Mouse (Mus musculus): ENCODE measurements at regions not wholly inside any gene's neighbourhood (a gene's known extent, or its start where the extent isn't known, plus 50 kb on each side); places are given as distances from the start of the nearest gene placed in this dataset.
"Not testable (repeated sequence)": the region's sequence is repeated elsewhere in the genome, so short reads cannot be mapped to it uniquely, and the experiment has no call there.

DNA sequence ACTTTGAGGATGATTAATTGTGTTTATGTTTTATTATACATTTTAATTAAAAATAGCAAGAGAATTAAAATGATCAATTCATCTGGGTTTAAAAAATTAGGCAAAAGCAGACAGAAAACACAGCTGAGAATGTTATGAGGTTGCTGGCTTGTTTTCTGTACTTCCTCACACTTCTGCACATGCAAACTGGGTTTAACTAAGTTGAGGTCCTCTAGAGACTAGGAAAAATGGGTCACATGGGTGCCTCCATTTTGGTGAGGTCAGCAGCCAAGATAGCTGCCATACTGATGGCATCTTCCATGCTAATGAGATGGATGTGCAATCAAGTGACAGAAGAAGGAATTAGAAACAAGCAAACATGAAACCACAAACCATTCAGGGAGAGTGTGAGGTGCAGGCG is 64.7 kb upstream of the Gm5150 start:
- ATAC-seq (ENCODE audit: low FRiP score): no peak
- H3K27me3 ChIP-seq (ENCODE audit: control insufficient read depth, insufficient read depth, low read length): no peaks in the 10 kb centered on the region
- no peaks in the 10 kb centered on the region for H3K4me1 ChIP-seq (replicated peaks; ENCODE audit: control insufficient read depth, insufficient read depth, low read length)
- H3K36me3 ChIP-seq (replicated peaks; ENCODE audit: control insufficient read depth, insufficient read depth): no peaks in the 10 kb centered on the region
- H3K9me3 ChIP-seq (ENCODE audit: control insufficient read depth, low read length): no peaks in the 10 kb centered on the region
- no peak overlapping the region for H3K4me2 ChIP-seq (replicated peaks)
- 88% methylated on average over 1 of the region's 1 CpGs for WGBS
- H3K9ac ChIP-seq: no peak overlapping the region
- H3K4me3 ChIP-seq (replicated peaks; ENCODE audit: low read length): no peak overlapping the region
- no peak overlapping the region for H3K27ac ChIP-seq
- no peak for DNase-seq (ENCODE audit: low spot score)

DNA sequence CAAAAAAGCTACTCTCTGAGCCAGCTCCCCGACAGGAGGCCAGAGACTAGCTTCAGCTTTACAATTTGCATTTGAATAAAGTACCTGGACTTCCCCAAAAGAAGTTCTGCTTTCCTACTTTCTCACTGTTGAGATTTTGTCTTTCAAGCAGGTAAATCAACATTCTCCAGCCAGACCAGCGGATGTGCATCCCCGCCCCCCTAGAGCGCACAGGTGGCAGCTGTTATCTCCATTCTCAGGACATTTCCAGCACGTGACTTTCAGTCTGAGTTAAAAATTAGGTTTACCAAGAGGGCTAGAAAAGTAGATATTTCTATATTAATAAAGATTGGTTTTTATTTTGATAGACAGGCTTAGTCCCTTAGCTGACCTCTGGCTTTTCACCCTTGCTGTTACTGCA is 51.5 kb upstream of the Gm5150 start:
- not testable (repeated sequence) for H3K36me3 ChIP-seq (replicated peaks; ENCODE audit: control insufficient read depth, insufficient read depth); H3K27ac ChIP-seq; H3K4me3 ChIP-seq (replicated peaks; ENCODE audit: low read length); ATAC-seq (ENCODE audit: low FRiP score); DNase-seq (ENCODE audit: low spot score); H3K9ac ChIP-seq; H3K9me3 ChIP-seq (ENCODE audit: control insufficient read depth, low read length); H3K4me1 ChIP-seq (replicated peaks; ENCODE audit: control insufficient read depth, insufficient read depth, low read length); H3K27me3 ChIP-seq (ENCODE audit: control insufficient read depth, insufficient read depth, low read length); H3K4me2 ChIP-seq (replicated peaks)
- 93% methylated on average over 5 of the region's 5 CpGs for WGBS

Measured in hindbrain, embryonic 14.5 days (tissue).